Comparison of ENCODE assay signal across 10 mouse cellular contexts in the genomic region with DNA sequence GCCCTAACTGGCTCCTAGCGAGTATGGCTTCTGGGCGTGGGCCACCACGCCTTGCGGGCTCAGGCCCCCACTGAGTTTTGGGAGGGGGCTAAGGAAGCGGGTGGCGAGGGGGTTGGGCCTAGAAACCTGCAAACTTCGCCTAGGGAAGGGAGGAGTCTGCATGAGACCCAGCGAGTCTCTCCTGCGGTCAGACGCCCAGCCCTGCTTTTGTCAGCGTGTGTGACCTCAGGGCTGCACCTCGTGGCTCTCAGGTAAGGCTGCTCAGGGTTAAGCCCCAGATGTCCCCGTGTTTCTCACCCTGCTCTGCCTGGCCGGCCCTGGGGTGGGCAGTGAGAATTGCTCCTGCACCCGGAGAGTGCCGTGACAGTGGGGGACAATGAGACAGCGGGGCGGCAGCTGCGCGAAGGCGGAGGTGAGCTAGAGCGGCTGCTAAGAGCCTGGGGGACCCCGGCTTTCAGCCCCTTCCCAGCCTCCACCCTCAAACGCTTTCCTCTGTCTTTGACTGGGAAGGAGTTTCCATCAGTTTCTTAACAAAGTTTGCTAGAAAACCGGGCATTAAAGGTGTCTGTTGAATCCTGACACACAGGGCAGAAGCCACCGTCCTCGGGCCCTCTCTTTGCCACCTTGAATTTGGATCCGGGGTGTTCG. TPM values are rescaled to one million over a fixed set of nuclear protein-coding genes. Genes with fewer than 3 reads are reported as not detected.
DNase-seq lines count a peak whose midpoint lies in the region; ATAC-seq lines count a peak whose summit lies in the region.
"Had no signal": no experiment of that assay in that cellular context is flagged by ENCODE, and none has a peak within 500 bp of the region (broad histone marks: within the 10 kb centered on the region; RNA-seq: fewer than 3 reads in every experiment).

TSS of gene L1td1 (plus strand) at position 145 of the 648 bp plus-strand sequence.

- H3K27ac ChIP-seq in heart, embryonic 13.5 days (replicated peaks), result no peak within 1 kb of the TSS
- peak within 1 kb of the TSS; percentile 60; the same call in 1 of the 2 replicates for H3K27ac ChIP-seq in embryonic facial prominence, embryonic 10.5 days (replicated peaks)
- H3K27ac ChIP-seq in intestine, embryonic 15.5 days, result no peak within 1 kb of the TSS

- H3K4me2 ChIP-seq in heart, embryonic 13.5 days, result peak within 1 kb of the TSS; percentile 73
- H3K4me2 ChIP-seq in intestine, embryonic 15.5 days (replicated peaks), result peak within 1 kb of the TSS; percentile 68

- intact Hi-C loops in left cerebral cortex, postnatal 10 days (cut with DNase I), result no loop called here
- intact Hi-C loops in gastrocnemius, postnatal 14 days (cut with DNase I; ENCODE audit: low total_unique reads), result no loop called here

- H3K4me3 ChIP-seq in heart, embryonic 13.5 days, result peak within 1 kb of the TSS; percentile 46
- H3K4me3 ChIP-seq in embryonic facial prominence, embryonic 10.5 days, result peak within 1 kb of the TSS; percentile 54
- peak within 1 kb of the TSS; percentile 24 for H3K4me3 ChIP-seq in intestine, embryonic 15.5 days (replicated peaks)

- H3K9me3 ChIP-seq in heart, embryonic 13.5 days, result no peaks in the 10 kb centered on the region
- H3K9me3 ChIP-seq in embryonic facial prominence, embryonic 10.5 days, result no peaks in the 10 kb centered on the region
- no peaks in the 10 kb centered on the region for H3K9me3 ChIP-seq in intestine, embryonic 15.5 days

- peaks cover 29% of the 10 kb centered on the region for H3K27me3 ChIP-seq in heart, embryonic 13.5 days (replicated peaks)
- H3K27me3 ChIP-seq in embryonic facial prominence, embryonic 10.5 days (replicated peaks; ENCODE audit: low read depth, poor library complexity, severe bottlenecking), result peaks cover 40% of the 10 kb centered on the region
- peaks cover 4% of the 10 kb centered on the region; the same call in 1 of the 2 replicates for H3K27me3 ChIP-seq in intestine, embryonic 15.5 days (replicated peaks)

- WGBS in heart, embryonic 13.5 days, result 5% methylated on average over 29 of the region's 29 CpGs
- WGBS in embryonic facial prominence, embryonic 10.5 days, result 3% methylated on average over 29 of the region's 29 CpGs
- WGBS in intestine, embryonic 15.5 days, result 19% methylated on average over 29 of the region's 29 CpGs

- no peak for DNase-seq in heart, postnatal 4 days
- DNase-seq in embryonic facial prominence, embryonic 10.5 days (ENCODE audit: low spot score), result peak; percentile 52
- DNase-seq in neural tube, embryonic 10.5 days (ENCODE audit: extremely low spot score, low spot score), result peak; percentile 49
- no peak for DNase-seq in left cerebral cortex, postnatal 10 days (ENCODE audit: extremely low spot score in 1 of 2, low spot score in 2 of 2)
- DNase-seq in gastrocnemius, postnatal 14 days, result no peak
- DNase-seq in right cerebral cortex, postnatal 4 days, result no peak
- DNase-seq: cerebellum, adult 18-20 months had no signal

- ATAC-seq in heart, embryonic 13.5 days (ENCODE audit: extremely low read depth, insufficient number of reproducible peaks, low FRiP score, low TSS enrichment), result no peak
- peak; percentile 71 for ATAC-seq in intestine, embryonic 15.5 days

- H3K9ac ChIP-seq in heart, embryonic 13.5 days, result peak within 1 kb of the TSS; percentile 70
- H3K9ac ChIP-seq in intestine, embryonic 15.5 days, result peak within 1 kb of the TSS; percentile 26

- H3K4me1 ChIP-seq in heart, embryonic 13.5 days, result peaks cover 25% of the 10 kb centered on the region
- H3K4me1 ChIP-seq in embryonic facial prominence, embryonic 10.5 days, result peaks cover 21% of the 10 kb centered on the region
- H3K4me1 ChIP-seq in intestine, embryonic 15.5 days (replicated peaks), result 0 out of 2 replicates have a peak, but pooled peaks cover 3% of the 10 kb centered on the region

- H3K36me3 ChIP-seq in heart, embryonic 13.5 days, result no peaks in the 10 kb centered on the region
- H3K36me3 ChIP-seq in embryonic facial prominence, embryonic 10.5 days (replicated peaks), result no peaks in the 10 kb centered on the region
- H3K36me3 ChIP-seq in intestine, embryonic 15.5 days, result no peaks in the 10 kb centered on the region

RNA-seq across cellular contexts. Expression of gene L1td1, which starts in this region (rescaled TPM):
- 0.14 and 0.24 TPM in 2 replicates for polyA plus RNA-seq in heart, embryonic 13.5 days (2015; fragmentation: Nextera tagmentation; extraction: Ambion mirVana)
- not detected for total RNA-seq in heart, postnatal 4 days (2021)
- polyA plus RNA-seq in embryonic facial prominence, embryonic 10.5 days (2016; fragmentation: Nextera tagmentation; extraction: Ambion mirVana), result 0.35 and 0.44 TPM in 2 replicates
- polyA plus RNA-seq in intestine, embryonic 15.5 days (2015; fragmentation: Nextera tagmentation; extraction: Ambion mirVana), result 0.35 and 0.43 TPM in 2 replicates
- not detected for total RNA-seq in left cerebral cortex, postnatal 10 days (2021)
- not detected for total RNA-seq in gastrocnemius, postnatal 14 days (2021)
- polyA plus RNA-seq: spleen, adult 2 months had no signal

Comparison
In these comparisons a context has a peak if more than half of its experiments do, and no peak if none do; other contexts are left out.
1. Peak in DNase-seq, H3K4me3 ChIP-seq and H3K27ac ChIP-seq in embryonic facial prominence, embryonic 10.5 days; RNA of the gene not detected or under 1 TPM.
2. Peak in ATAC-seq, H3K4me3 ChIP-seq, H3K9ac ChIP-seq and H3K4me2 ChIP-seq in intestine, embryonic 15.5 days; RNA of the gene not detected or under 1 TPM.